Mouse (Mus musculus) megakaryocyte, embryonic 14.5 days (primary cell): Measurements from ENCODE around the gene Elf5.

Source experiments
- FLI1 ChIP-seq: IDR thresholded peaks from 2 replicates; pipeline ENCODE4 v1.6.1; 2012; ENCODE audit warnings: low read length, inconsistent platforms, mixed read lengths
- GATA1 ChIP-seq: IDR thresholded peaks from 3 replicates; pipeline ENCODE4 v1.6.1; 2012; ENCODE audit warnings: mixed read lengths, low read length, inconsistent platforms, borderline replicate concordance

DNA sequence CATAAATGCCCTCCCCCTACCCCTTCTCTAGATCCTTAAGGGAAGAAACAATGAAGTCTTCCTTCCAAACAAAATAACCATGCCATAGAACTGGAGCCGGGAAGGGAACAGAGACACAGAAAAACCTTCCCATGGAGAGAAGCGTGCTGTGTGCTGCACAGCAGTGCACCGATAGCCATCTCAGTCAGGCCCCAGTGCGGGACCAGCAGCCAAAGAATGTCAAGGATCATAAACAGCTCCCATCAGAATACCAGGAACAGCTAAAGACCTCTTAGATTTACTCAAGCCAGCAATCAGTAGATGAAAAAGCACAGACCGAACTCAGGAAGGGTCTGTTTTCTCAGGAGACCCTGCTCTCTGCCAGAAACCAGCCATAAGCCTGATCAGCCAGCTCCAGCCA is 25.0 kb downstream of the Elf5 start:
- TF ChIP-seq GATA1 (no peak), FLI1 (no peak)
